Mouse (Mus musculus) Patski (cell line): Measurements from ENCODE around the gene Gstp3. TPM values are rescaled to one million over a fixed set of nuclear protein-coding genes. Genes with fewer than 3 reads are reported as not detected.
"Not testable (repeated sequence)": the region's sequence is repeated elsewhere in the genome, so short reads cannot be mapped to it uniquely, and the experiment has no call there.

Source experiments
- ATAC-seq: fragments of 100-300 bp; one replicate; pipeline ENCODE4 v1.8.0; 2021
- CTCF ChIA-PET: fragments of 350-600 bp; sonication (Branson Sonifier 250); formaldehyde crosslinking; loops from one replicate; lab custom pipeline; 2022; ENCODE audit warnings: inconsistent platforms; lab: Charles Lee
- POLR2A ChIA-PET: fragments of 350-600 bp; sonication (Branson Sonifier 250); formaldehyde crosslinking; loops from one replicate; lab custom pipeline; 2022; ENCODE audit warnings: antibody characterized with exemption, inconsistent platforms; lab: Charles Lee
- DNase-seq: peaks from one replicate; pipeline ENCODE4 v3.0.0-alpha.2; 2011; ENCODE audit warnings: low read depth, low spot score
- H3K27me3 ChIP-seq: fragments of 371-371 bp; one replicate; pipeline ENCODE4 v1.5.1; 2021
- CTCF ChIP-seq: fragments of 100-300 bp; IDR thresholded peaks from one replicate; pipeline ENCODE4 v1.5.1; 2021
- in situ Hi-C: fragments of 300-500 bp; cut with MboI; formaldehyde crosslinking; loops from 3 replicates; pipeline ENCODE4 v1.11.1; 2018; ENCODE audit warnings: low pct_unique_long_range_greater_than_20kb, mixed read lengths
- polyA plus RNA-seq: library from polyadenylated mRNA; unstranded; gene quantifications from one replicate; pipeline ENCODE4 v1.2.3, GENCODE M21; 2021

The Gstp3 gene
- polyA plus RNA-seq, 1 experiment from 2014 or later = not detected

GRCm38 (mm10) chr19:4082219-4082965 is 23.0 kb upstream of the Gstp3 start:
- no peak for TF ChIP-seq CTCF
- peaks cover 22% of the 10 kb centered on the region for H3K27me3 ChIP-seq
- ChIA-PET CTCF (interaction anchor here (3.7 to 6.1 kb wide), 2 partner anchors 27 to 30 kb away, joined by 12 to 31 read pairs; no protein-coding TSS in a partner anchor), POLR2A (no interaction called here)
- ATAC-seq (no peak), DNase-seq (no peak)
- in situ Hi-C loops = no loop called here

- ChIA-PET CTCF (interaction anchor here (1.1 to 6.1 kb wide), 2 partner anchors 29 to 31 kb away, joined by 4 to 31 read pairs; no protein-coding TSS in a partner anchor), POLR2A (no interaction called here)
- DNase-seq = no peak
- peaks cover 22% of the 10 kb centered on the region for H3K27me3 ChIP-seq
- in situ Hi-C loops = no loop called here
- no peak for TF ChIP-seq CTCF
- ATAC-seq = no peak
Measured at GRCm38 (mm10) chr19:4081394-4081793, 22.0 kb upstream of the Gstp3 start, which contains the start of gene Cabp2. TSS of gene Cabp2 (plus strand) at chr19:4081578.

GRCm38 (mm10) chr19:4080511-4081009 is 21.2 kb upstream of the Gstp3 start:
- no peak for ATAC-seq
- peaks cover 22% of the 10 kb centered on the region for H3K27me3 ChIP-seq
- ChIA-PET CTCF (interaction anchor here (1.1 to 6.1 kb wide), 2 partner anchors 28 to 30 kb away, joined by 4 to 31 read pairs; no protein-coding TSS in a partner anchor), POLR2A (no interaction called here)
- in situ Hi-C loops = no loop called here
- no peak for TF ChIP-seq CTCF
- DNase-seq = no peak

- in situ Hi-C loops = no loop called here
- no peak for DNase-seq
- no peak for ATAC-seq
- TF ChIP-seq CTCF = no peak
- POLR2A ChIA-PET = no interaction called here
- CTCF ChIA-PET = no interaction called here
- H3K27me3 ChIP-seq = peaks cover 22% of the 10 kb centered on the region
Measured at GRCm38 (mm10) chr19:4079594-4079993, 20.2 kb upstream of the Gstp3 start.

GRCm38 (mm10) chr19:4075531-4075930 is 16.2 kb upstream of the Gstp3 start:
- H3K27me3 ChIP-seq = peaks cover 3% of the 10 kb centered on the region
- ChIA-PET POLR2A (no interaction called here), CTCF (interaction anchor here (0.9 to 1.0 kb wide), 2 partner anchors 13 to 23 kb away, joined by 3 to 4 read pairs; no protein-coding TSS in a partner anchor)
- TF ChIP-seq CTCF = no peak
- ATAC-seq (no peak), DNase-seq (no peak)
- in situ Hi-C loops = no loop called here

- in situ Hi-C loops = no loop called here
- ChIA-PET POLR2A (interaction anchor here (1.3 kb wide), 1 partner anchor 159 kb away, joined by 3 read pairs; the partner anchor contains the start of gene Pold4), CTCF (interaction anchor here (0.7 to 1.0 kb wide), 2 partner anchors 12 to 21 kb away, joined by 3 read pairs; no protein-coding TSS in a partner anchor)
- H3K27me3 ChIP-seq = no peaks in the 10 kb centered on the region
- ATAC-seq (no peak), DNase-seq (no peak)
- TF ChIP-seq CTCF = no peak
Measured at GRCm38 (mm10) chr19:4072706-4073424, 13.5 kb upstream of the Gstp3 start.

GRCm38 (mm10) chr19:4071406-4071805 is 12.0 kb upstream of the Gstp3 start:
- H3K27me3 ChIP-seq = no peaks in the 10 kb centered on the region
- DNase-seq = no peak
- in situ Hi-C loops = no loop called here
- TF ChIP-seq CTCF = no peak
- no peak for ATAC-seq
- CTCF ChIA-PET = no interaction called here
- POLR2A ChIA-PET = no interaction called here

- TF ChIP-seq CTCF = no peak
- no peaks in the 10 kb centered on the region for H3K27me3 ChIP-seq
- ATAC-seq = no peak
- ChIA-PET POLR2A (no interaction called here), CTCF (interaction anchor here (1.0 kb wide), 1 partner anchor 18 kb away, joined by 3 read pairs; no protein-coding TSS in a partner anchor)
- no peak for DNase-seq
- in situ Hi-C loops = no loop called here
Measured at GRCm38 (mm10) chr19:4070756-4071155, 11.4 kb upstream of the Gstp3 start.

GRCm38 (mm10) chr19:4070311-4070710 is 10.9 kb upstream of the Gstp3 start:
- DNase-seq = no peak
- CTCF ChIA-PET = interaction anchor here (1.0 kb wide), 1 partner anchor 18 kb away, joined by 3 read pairs; no protein-coding TSS in a partner anchor
- H3K27me3 ChIP-seq = no peaks in the 10 kb centered on the region
- POLR2A ChIA-PET = no interaction called here
- no peak for ATAC-seq
- no peak for TF ChIP-seq CTCF
- in situ Hi-C loops = no loop called here

GRCm38 (mm10) chr19:4068717-4069410 is 9.5 kb upstream of the Gstp3 start:
- no peaks in the 10 kb centered on the region for H3K27me3 ChIP-seq
- TF ChIP-seq CTCF = no peak
- ATAC-seq (no peak), DNase-seq (no peak)
- ChIA-PET CTCF (interaction anchor here (1.1 to 2.4 kb wide), 3 partner anchors 17 to 22 kb away, joined by 3 to 11 read pairs (median 4); no protein-coding TSS in a partner anchor), POLR2A (interaction anchor here (1.0 kb wide), 1 partner anchor 133 kb away, joined by 3 read pairs; the partner anchor contains the start of gene Rad9a)
- in situ Hi-C loops = no loop called here

GRCm38 (mm10) chr19:4068242-4068641 is 8.9 kb upstream of the Gstp3 start:
- POLR2A ChIA-PET, in situ Hi-C loops, DNase-seq, ATAC-seq, H3K27me3 ChIP-seq: not testable (repeated sequence)
- CTCF ChIA-PET = interaction anchor here (1.1 to 2.4 kb wide), 3 partner anchors 16 to 21 kb away, joined by 3 to 11 read pairs (median 4); no protein-coding TSS in a partner anchor
